Mouse (Mus musculus) cerebellum, postnatal 10 days (tissue): ENCODE measurements around the gene Hoxa11.

Source experiments
- DNase-seq, 2 experiments: peaks; one replicate each; pipeline ENCODE4 v3.0.0; 2021; ENCODE audit warnings: mixed read lengths in 2 of 2

Gene Hoxa11

DNA sequence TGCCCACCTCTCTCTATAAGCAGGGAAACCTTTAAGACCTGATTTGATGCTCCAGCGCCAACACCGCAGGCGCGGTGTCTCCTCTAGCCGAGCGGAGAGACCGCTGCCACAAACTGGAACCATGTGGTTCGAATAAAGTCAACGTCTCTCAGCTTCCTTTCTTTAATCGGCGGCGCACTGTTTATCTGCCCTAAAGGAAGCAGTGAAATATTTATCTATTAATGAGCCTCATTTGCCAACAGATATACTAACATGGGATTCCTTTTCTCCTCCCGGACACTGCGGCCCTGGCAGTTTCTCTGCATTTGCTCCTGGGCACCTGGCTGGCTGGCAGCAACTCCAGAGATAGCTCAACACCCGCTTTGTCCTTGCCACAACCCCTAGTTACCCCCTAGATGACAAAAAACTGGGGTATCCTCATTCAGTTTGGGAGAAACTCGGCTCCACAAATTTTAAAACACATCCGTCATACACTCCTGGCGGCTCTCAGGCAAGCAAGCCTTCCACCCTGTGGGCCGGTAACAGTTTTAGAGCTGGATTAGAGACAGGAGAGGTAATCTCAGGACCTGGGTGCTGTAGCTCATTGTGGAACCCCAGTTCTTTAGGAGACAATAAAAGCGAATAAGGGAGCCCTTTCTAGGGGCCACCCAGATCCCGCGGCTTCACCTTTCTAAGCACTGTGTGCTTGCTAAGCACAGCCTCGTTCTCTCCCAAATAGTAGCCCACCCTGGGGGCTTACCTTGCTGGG lies 27.5 kb downstream of the Hoxa11 start:
- DNase-seq: peak in 1 of 2 experiments; percentile 60

DNA sequence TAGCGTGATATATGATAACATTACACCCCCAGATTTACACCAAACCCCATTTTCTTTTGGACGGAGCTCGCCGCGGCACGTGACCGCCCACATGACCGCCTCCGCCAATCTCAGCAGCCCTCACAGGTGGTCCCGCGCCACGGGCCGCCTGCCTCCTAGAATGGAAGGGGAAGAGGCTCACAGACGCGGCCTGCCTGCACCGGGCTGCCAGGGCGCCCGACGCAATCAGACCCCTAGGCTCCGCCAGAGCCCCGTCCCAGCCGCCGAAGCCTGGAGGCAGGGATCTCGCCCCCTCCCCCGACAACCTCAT lies 28.2 kb downstream of the Hoxa11 start:
- DNase-seq: no peak

DNA sequence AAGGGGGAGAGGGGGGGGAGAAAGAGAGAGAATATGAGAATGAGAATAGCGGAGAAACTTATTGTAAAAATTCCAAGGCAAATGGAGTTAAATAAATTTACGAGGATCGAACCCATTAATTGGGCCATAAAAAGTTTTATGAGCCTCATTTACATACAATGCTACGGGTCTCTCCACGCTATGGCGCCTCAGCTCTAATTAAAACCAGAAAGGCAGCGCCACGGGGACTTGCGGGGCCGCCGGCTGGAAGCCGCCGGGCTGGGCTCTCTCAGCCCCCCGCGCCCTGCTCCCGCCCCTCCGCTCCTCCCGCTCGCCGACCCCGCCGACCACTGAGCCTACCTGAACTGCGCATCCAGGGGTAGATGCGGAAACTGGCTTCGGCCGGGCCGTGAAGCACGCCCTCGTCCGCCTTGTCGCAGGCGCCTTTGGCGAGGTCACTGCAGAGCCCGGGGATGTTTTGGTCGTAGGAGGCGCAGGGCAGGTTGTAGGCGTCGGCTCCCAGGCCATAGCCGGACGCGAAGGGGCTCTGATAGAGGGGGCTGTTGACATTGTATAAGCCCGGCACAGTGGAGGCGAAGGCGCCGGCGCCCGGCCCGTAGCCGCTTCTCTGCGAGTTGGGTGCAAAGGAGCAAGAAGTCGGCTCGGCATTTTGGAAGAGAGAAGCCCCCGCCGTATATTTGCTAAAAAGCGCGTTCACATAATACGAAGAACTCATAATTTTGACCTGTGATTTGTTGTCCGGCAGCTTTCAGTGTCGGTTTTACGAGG lies 28.7 kb downstream of the Hoxa11 start:
- peak in 1 of 2 experiments; percentile 50 for DNase-seq

DNA sequence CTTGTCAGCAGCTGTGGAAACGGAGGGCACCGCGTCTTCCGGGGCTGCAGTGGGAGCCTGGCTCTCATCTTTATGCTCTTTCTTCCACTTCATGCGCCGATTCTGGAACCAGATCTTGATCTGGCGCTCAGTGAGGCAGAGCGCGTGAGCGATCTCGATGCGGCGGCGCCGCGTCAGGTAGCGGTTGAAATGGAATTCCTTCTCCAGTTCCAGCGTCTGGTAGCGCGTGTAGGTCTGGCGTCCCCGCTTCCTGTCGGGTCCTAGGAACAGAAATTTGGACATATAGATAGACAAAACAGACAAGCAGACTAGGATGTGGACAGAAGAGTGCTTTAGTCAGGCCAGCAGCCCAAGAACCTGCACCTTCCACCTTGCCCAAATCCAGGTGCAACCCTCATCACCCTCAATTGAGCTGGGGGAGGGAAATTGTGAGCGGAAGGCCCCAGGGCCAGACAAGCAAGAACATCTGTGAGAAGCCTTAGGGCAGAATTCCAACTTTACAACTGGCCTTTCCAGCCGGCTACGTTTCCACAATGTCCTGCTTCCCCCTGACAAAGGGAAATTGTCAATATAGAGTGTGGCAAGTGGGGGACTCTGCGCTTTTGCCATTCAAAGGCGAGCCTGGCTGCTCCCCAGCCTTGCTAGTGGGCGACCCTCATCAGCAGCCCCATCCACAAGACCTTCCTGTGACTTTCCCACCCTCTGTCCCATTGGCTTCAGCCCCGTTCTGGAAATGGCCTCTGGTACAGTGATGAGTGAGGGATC lies 29.7 kb downstream of the Hoxa11 start:
- peak in 1 of 2 experiments; percentile 5 for DNase-seq

DNA sequence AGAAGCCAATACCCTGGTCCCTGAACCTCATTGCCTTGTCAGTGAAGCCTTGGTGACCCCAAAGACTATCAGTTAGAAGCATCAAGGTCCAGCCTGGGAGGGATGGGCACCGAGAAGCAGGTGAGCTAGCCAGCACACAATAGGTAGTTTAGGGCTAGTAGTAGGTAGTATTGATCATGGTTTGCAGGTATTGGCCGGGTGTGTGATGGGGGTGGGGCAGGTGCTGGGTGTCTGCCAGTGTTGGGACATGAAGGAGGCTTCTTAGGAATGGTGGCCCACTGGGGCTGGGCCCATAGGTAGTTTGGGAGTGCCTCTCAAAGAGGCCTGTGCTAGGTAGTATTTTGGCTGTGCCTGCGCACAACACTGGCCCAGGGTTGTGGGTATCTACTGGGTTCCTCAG lies 30.5 kb downstream of the Hoxa11 start:
- DNase-seq: peak in 1 of 2 experiments; percentile 14

DNA sequence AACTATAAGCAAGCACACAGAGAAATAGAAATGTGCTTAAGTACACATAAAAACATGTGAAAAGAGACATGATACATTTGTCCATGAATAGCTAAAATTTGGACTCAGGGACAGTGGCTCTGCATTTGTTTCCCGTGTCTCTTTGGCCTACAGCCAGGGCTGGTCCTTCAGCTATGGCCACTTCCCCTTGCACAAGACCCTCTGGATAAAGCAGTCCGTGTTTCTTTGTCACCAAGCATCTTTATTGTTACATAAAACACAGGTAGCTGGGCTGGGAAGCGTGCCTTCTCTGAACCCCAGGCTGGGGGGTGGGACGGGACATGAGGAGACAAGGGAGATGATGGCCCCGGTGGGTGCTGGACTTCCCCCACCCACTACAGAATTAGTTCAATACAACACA lies 31.3 kb downstream of the Hoxa11 start:
- DNase-seq: peak in 1 of 2 experiments; percentile 10

DNA sequence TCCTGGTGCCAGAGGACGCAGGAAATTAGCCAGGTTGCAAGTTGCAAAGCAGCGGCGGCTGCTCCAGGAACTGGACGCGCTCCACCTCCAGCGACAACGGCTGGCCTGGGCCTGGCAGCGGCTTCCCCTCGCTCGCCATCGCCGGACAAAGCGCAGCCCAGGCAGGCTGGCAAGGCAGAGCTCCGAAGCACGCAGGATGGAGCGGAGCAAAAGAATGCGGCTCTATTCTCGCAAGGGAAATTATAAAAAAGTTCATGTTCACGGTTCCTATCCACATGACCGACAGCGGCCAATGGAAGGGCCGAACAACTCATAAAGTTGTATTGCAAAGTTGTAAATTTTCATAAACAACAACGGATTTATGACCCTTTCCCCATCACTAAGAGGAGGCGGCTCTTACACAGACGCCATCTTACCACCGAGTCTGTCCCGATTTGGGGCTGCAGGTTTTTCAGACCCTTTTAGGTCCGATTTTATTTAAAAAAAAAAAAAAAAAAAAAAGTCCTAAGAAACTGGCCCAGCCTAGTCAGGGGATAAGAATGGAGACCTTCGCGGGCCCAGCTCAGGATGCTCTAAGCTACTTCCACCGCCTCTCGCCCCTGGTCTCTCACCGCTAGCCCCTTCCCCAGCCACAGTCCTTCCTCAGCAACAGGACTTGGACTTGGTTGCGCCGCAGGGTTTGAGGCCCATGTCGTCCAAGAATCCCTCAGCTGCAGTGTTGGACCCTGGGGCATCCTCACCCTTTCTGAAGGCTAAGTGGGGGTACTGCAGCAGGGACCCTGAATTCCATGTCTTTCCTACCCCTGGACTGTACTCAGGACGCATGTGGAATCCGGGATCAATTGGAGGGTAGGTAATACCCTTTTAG lies 32.3 kb downstream of the Hoxa11 start, which contains the start of the genes Hoxa3 and Gm28308:
TSS of gene Hoxa3 (minus strand) at position 218 of the 868 bp plus-strand sequence.
TSS of gene Gm28308 (minus strand) at position 221 of the 868 bp plus-strand sequence.
- DNase-seq: no peak

DNA sequence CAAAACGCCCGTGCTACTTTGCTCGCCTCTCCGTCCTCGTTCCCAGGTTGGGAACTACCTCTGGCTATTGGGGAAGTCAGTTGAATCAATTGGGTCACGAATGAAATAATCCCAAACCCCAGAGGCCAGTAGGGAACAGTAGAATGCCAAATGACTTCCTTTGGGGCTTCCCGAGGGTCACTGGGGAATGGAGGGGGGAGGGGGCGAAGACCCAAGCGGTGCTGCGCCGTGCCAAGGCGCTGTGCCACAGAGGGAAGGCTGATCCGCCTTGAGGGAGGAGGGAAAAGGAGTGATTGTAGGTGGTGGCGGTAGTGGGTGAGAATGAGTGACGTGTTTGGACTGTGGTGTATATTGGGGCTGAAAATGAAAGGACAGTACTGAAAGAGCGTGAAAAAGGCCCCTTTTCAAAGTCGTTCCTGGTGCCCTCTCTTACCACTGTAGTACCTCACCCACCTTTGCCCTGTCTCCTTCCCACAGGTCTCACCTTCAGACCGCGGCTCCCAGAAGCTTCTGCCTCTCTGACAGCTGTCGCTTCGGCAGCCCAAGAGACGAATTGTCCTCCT lies 33.0 kb downstream of the Hoxa11 start:
- DNase-seq: no peak

DNA sequence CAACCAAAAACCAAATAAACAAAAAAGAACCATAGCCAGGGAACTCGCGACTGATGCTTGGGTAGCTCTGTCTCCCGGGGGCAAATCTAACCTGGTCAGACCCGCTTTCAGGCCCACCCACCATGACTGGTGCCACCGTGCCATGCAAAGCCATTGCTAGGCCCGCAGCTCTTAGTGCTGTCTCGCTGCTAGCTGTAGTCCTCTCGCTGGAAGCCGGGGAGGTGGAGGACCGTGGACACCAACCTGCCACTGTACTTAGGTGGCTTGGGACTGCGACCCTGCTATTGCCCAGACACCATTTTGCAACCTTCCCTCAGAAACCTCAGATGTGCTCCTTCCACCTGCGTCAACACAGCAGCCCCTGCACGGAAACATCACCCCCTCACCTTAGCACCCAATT lies 33.6 kb downstream of the Hoxa11 start:
- DNase-seq: peak; percentile 16 to 38

DNA sequence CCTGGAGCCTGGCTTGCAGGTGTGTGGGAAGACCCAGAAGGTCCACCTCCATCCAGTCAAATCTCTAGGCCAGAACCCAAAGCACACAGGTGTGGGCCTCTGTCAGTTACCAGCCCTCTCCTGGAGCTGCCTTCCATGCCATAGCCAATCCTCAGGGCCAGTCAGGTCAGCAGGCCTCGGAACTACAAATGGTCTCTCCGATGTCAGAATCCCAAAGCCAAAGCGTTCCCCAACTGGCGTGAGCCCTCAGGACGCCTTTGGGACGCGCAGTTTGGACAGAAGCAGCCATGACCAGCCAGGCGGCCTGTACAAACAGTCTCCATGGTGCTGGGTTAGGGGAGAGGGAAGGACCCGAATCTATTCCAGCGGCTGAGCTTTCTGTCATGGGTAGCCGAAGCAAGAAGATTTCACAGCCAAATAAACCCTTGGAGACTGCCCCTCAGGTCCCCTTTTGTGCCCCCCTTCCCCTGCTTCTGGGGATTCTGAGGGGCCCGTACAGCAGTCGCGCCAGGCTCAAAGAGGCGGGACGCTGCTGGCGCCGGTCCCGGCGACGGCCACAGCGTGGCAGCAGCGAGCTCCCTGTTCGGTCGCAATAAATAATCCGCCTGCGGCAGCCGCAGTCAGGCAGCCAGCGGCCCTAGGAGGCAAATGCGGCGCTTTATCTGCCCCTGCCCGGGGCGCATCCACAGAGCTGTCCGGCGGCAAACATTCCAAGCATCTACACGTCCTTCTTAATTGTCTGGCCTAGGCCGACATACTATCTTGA lies 34.3 kb downstream of the Hoxa11 start:
- peak; percentile 85 to 87 for DNase-seq

DNA sequence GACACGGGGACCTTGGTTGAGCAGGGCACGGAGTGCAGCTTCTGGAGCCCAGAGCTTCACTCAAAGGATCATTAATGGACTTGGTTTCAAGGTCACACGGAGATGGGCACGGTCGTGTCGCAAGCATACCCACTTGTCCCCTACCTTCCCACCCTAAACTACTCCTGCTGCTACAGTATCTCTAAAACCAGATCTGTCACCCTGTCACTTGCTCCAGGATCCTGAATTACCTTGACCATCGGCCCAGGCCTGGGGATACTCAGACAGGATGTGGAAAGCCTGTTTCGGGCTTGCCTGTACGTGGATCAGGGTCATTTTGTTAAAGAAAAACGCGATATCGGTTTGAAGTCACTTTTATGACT lies 35.9 kb downstream of the Hoxa11 start:
- DNase-seq: peak in 1 of 2 experiments; percentile 20

DNA sequence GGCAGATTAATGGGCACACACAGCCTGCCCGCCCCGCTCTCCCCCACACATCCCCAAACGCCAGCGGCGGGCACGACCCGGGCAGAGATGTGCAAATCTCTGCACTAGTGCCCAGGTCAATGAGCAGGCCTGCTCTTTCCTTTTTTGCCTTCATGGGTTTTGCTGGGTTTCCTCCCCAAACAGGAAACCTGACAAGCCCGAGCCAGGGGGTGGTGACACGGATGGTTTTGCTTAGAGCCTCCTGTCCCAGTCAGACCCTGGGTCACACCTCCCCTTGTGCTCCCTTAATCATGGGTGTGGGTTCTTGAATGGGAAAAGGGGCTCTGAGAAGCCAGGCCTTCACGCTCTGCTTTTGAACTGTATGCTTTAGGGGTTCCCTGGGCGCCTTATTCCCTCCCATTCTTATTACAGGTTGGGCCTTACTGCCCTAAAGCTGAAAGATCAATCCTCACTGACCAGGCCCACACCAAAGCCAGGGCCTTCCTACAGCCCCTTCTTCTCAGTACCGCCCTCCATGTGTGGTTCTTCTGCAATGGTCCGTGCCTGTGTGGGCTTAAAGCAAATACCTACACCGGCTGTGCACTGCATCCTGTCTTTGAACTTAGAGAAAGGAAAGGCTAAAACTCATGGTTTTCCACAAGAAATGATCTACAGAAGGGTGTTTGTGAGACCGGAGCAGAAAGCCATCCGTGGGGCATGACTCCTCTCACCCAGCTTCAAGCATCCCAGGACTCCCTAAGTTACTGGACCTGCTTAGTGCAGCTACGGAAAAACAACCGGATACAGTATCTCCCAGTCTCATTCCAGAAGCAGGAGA lies 36.5 kb downstream of the Hoxa11 start:
- peak in 1 of 2 experiments; percentile 17 for DNase-seq

DNA sequence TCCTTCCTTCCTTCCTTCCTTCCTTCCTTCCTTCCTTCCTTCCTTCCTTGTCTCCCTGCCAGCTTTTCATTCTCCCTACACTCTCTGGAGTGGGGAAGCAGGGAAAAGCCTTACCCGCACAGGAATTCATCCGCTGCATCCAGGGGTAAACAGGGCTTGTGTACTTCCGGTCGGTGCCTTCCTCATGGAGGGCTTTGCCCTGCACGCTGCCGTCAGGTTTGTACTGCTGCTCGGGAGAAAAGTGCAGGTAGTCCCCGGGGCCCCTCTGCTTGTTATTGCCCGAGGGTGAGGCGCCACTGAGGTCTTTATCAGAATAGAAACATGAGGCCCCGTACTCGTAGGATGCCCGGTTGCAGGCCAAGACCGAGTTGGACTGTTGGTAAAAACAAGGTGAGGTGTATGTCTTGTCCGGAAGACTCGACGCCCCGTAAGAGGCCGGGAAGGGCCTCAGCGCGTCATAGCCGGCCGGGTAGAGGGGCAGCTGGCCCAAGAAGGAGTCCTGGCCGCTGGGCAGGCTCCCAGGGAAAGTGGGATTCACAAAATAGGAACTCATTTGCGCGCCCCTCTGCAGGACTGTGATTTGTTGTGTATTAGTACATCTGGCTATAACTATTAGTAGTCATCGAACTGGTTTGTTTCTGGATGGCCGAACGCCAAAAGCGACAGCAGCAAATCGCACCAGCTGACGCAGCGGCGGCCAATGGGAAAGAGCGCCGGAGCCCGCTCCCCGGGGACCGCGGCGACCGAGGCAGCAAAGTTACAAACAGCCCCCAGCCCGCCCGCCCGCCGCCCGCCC lies 37.3 kb downstream of the Hoxa11 start, which contains the start of gene Hoxa6:
TSS of gene Hoxa6 (minus strand) at position 651 of the 796 bp plus-strand sequence.
- peak; percentile 35 to 36 for DNase-seq

DNA sequence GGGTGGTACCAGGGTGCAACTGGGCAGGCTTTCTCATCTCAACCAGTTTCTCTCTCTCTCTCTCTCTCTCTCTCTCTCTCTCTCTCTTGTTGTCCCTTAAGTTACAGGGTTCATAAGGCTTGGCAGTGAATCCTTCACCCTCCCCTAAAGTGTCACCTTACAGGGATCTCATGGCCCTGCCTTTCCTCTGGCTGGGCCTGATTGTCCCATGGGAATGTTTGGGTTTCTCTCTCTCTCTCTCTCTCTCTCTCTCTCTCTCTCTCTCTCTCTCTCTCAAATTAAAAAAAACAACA lies 38.0 kb downstream of the Hoxa11 start:
- DNase-seq: no peak

DNA sequence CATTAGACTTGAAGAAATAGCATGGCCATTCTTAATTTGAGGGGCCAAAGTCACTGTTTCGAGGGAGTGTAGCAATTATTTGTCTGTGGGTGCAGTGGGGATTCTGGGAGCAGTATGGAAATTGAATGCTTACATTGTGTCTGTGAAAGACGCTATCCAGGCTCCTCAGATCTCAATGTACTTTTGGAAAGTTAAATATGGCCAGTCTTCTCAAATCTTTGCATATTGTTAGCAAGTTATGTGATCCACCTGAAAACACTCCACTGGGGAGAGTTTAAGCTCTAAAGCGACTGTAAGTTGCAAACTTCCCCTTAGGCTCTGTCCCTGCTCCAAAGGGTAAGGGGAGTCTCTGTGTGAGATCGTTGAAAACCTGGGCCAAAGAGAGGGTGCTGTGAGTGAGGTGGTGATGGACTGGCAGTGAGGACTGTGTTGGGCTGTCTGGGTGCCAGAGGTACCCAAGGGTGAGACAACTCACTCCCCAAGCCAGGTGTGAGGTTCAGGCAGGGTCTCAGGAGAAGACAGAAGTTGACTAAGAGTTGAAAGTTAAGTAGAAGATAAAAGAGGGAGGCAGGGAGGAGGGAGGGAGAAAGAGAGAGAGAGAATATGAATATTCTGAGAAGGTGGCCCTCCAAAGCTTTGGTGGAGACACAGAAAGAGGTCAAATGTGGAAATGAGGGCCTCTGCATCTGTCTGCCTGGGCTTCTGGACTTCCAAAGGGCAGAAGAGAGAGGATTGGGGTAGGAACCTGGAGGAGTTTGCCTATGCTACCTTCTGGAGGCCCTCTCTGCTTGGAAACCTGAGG lies 38.5 kb downstream of the Hoxa11 start:
- DNase-seq: no peak

DNA sequence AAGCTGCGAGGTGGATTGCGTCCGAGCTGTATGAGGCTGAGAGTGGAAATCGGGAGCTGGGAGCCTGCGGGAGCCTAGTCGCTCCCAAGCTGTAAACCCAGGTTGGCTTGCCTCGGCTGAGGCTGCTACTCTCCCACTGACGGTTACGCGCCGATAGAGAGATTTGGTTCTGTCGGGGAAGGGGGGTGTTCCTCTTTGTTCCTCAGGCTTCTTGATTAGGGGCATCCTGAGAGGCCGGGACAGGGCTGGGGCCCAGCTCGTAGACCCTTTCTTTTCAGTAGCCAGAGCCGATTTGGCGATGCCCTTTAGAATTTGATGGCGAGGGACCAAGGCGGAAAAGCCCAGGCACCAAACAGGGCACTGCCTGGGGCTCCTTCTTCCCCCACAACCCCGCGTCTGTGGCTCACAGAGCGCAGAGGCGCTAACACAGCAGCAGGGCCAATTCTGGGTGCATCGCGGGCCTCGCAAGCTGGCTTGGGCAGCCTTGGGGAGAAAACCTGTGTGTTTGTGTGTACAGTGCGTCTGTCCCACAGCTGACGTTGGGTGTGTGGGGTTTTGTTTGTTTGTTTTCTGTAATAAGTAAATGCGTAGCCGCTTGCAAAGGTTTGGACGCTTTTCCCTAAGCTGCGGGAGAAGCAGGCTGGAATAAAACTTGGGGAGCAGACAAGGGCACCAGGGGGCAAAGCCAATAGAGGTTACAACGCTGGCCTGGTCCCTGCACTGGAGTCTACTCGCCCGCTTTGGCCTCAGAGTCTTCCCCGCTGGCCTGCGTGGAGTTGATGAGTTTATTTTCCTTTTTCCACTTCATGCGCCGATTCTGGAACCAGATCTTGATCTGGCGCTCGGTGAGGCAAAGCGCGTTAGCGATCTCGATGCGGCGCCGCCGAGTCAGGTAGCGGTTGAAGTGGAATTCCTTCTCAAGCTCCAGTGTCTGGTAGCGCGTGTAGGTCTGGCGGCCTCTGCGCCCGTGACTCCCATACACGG lies 39.7 kb downstream of the Hoxa11 start:
- DNase-seq: peak in 1 of 2 experiments; percentile 36

DNA sequence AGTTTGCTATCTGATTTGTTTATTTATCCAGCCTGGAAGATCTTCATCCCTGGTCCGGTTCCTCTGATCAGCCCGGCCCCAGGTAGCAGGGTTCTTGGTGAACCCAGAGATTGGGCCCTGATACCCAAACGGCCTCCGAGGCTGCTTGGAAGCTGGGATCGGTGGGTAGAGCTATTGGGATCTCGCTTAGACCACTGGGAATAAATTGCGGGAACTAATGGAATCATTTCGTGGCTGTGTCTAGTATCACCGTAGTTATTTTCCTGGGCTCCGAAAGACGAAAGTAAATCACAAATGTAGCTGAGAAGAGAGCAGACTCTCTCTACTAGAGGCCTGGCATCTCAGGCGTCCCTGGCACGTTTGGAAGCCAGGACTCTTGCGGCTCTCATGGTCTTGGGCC lies 40.4 kb downstream of the Hoxa11 start:
- DNase-seq: peak in 1 of 2 experiments; percentile 36
